Mouse (Mus musculus): Measurements from ENCODE around the gene Trem1.

GRCm38 (mm10) chr17:48268276-48268675 is 35.7 kb downstream of the Trem1 start:
- TF ChIP-seq CTCF (IDR thresholded peaks at IDR 0.05; ENCODE audit: insufficient read depth, low read depth, low read length) (no peak), POLR2A (IDR thresholded peaks at IDR 0.05; ENCODE audit: insufficient read depth, low read depth, low read length) (no peak)
